Mouse (Mus musculus): ENCODE results near the gene Dpf2.

DNA sequence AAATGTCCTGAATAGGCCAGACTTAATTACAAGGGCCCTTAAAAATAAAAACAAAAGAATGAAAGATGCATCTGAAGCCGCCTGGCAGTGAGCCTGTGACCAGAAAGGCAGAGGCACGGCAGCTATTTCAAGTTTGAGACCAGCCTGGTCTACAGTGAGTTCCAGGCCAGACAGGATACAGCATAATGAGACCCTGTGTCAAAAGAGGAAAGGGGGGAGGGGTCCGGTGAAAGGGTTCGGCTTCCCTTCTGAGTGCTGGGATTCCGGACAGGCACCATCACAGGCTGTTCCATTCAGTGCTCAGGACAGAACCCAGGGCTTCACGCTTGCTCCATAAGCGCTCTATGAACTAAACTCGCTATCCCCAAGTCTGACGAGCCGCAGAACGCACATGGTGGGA is 14.2 kb upstream of the Dpf2 start:
- TF ChIP-seq CTCF (IDR thresholded peaks at IDR 0.05; ENCODE audit: insufficient read depth, low read length) (no peak), POLR2A (IDR thresholded peaks at IDR 0.05; ENCODE audit: borderline replicate concordance, extremely low read depth, low read depth, low read length) (no peak)
